12 mouse cellular contexts compared by ENCODE assay signal in genomic region chr12:30591832-30592231, GRCm38 (mm10).
"Had no signal": no experiment of that assay in that cellular context is flagged by ENCODE, and none has a peak within 500 bp of the region (broad histone marks: within the 10 kb centered on the region; RNA-seq: fewer than 3 reads in every experiment).

No protein-coding gene starts in this region.

- DNase-seq: retina, postnatal 1 day; right cerebral cortex, adult 18-20 months; right cerebral cortex, postnatal 14 days; right cerebral cortex, postnatal 25 days; right cerebral cortex, postnatal 4 days; spleen, adult 18-20 months; thymus, adult 18-20 months; thymus, adult 2 months; thymus, postnatal 14 days; thymus, postnatal 25 days; thymus, postnatal 36 days; thymus, postnatal 4 days had no signal
